Mouse (Mus musculus) liver, postnatal 0 days (tissue): ENCODE measurements around the gene Gys1.

Experiments used
- CTCF ChIP-seq: sonication (generic); IDR thresholded peaks from 2 replicates; pipeline ENCODE4 v1.5.1; 2016; ENCODE audit warnings: antibody characterized with exemption, low read depth
- EP300 ChIP-seq: IDR thresholded peaks from 2 replicates; pipeline ENCODE4 v1.6.1; 2016; ENCODE audit warnings: antibody characterized with exemption, low read depth, mild to moderate bottlenecking

DNA sequence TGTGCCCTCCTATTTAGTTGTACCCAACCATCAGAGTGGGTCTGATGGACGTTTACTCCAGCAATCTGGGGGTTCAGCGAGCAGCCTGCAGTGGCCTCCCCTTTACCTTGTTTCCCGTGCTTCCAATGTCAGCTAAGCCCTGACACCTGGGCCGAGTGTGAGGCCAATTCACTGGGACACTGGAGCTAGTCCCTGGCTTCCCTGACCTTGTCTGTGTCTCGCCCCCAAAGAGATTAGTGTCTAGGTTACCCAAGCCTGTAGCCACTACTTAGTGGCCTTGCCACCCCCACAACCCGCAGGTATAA lies 14.1 kb upstream of the Gys1 start, which contains the start of gene Lhb:
- no peak for TF ChIP-seq CTCF
- no peak for TF ChIP-seq EP300
